Mouse (Mus musculus) CH12.LX (cell line): Measurements from ENCODE around the gene Nyx. TPM values are rescaled to one million over a fixed set of nuclear protein-coding genes. Genes with fewer than 3 reads are reported as not detected.

Source experiments
- DNase-seq: peaks from one replicate; pipeline ENCODE4 v3.0.0-alpha.2; 2013; ENCODE audit errors: extremely low read depth
- H3K27ac ChIP-seq: 2 replicates; pipeline ENCODE4 v1.5.1; 2012; ENCODE audit warnings: low read depth, mild to moderate bottlenecking, control low read depth, moderate library complexity; ENCODE audit not compliant: insufficient read depth
- H3K27me3 ChIP-seq: replicated peaks from 2 replicates; pipeline ENCODE3; 2012; ENCODE audit warnings: inconsistent platforms
- H3K36me3 ChIP-seq, 2 experiments: replicated peaks in 1 of 2; 2 replicates each; pipeline versions ENCODE3 to v1.6.1; 2012; ENCODE audit warnings: inconsistent platforms in 1 of 2, low read length in 1 of 2, mild to moderate bottlenecking in 1 of 2, mixed read lengths in 1 of 2, moderate library complexity in 1 of 2; ENCODE audit not compliant: control insufficient read depth in 1 of 2, insufficient read depth in 1 of 2
- H3K4me1 ChIP-seq, 2 experiments: 2 replicates each; pipeline ENCODE4 v1.6.1; 2012; ENCODE audit warnings: inconsistent platforms in 1 of 2, moderate library complexity in 1 of 2; ENCODE audit not compliant: insufficient read depth in 2 of 2, control insufficient read depth in 1 of 2
- H3K4me2 ChIP-seq: 2 replicates; pipeline ENCODE4 v1.6.1; 2012; ENCODE audit warnings: low read depth, mild to moderate bottlenecking, control low read depth; ENCODE audit not compliant: poor library complexity, insufficient read depth, severe bottlenecking
- H3K4me3 ChIP-seq, 3 experiments: fragments of 150-350 bp in 1 of 3; sonication (generic) in 1 of 3; replicated peaks in 1 of 3; 2 replicates each; pipeline versions ENCODE3 to v1.5.1; 2011 to 2012; ENCODE audit warnings: low read depth in 2 of 3, low read length in 2 of 3, mild to moderate bottlenecking in 2 of 3, moderate library complexity in 2 of 3, control low read depth in 1 of 3, improper control_type of control experiment in 1 of 3, inconsistent platforms in 1 of 3, mixed read lengths in 1 of 3; ENCODE audit not compliant: poor library complexity in 1 of 3
- H3K79me2 ChIP-seq: replicated peaks from 2 replicates; pipeline ENCODE4 v1.6.1; 2012; ENCODE audit warnings: mild to moderate bottlenecking, moderate library complexity; ENCODE audit not compliant: control insufficient read depth, poor library complexity, insufficient read depth, severe bottlenecking; ENCODE audit errors: extremely low read depth
- H3K9ac ChIP-seq: 2 replicates; pipeline ENCODE4 v1.6.1; 2012; ENCODE audit warnings: low read depth, mild to moderate bottlenecking, control low read depth, moderate library complexity; ENCODE audit not compliant: insufficient read depth
- H3K9me3 ChIP-seq: replicated peaks from 2 replicates; pipeline ENCODE3; 2012; ENCODE audit warnings: low read length, inconsistent platforms, mixed read lengths
- CHD1 ChIP-seq: IDR thresholded peaks from 2 replicates; pipeline ENCODE4 v1.6.1; 2012; ENCODE audit warnings: low read depth, low read length, improper control_type of control experiment, inconsistent platforms
- CHD2 ChIP-seq: IDR thresholded peaks from 2 replicates; pipeline ENCODE4 v1.6.1; 2011; ENCODE audit warnings: low read length, improper control_type of control experiment
- E2F4 ChIP-seq: IDR thresholded peaks from 2 replicates; pipeline ENCODE4 v1.6.1; 2011; ENCODE audit warnings: low read depth, low read length, improper control_type of control experiment; ENCODE audit not compliant: insufficient replicate concordance
- GABPA ChIP-seq: IDR thresholded peaks from 2 replicates; pipeline ENCODE4 v1.6.1; 2012; ENCODE audit warnings: low read depth, low read length, improper control_type of control experiment, inconsistent platforms; ENCODE audit not compliant: insufficient replicate concordance
- JUND ChIP-seq: conservative IDR thresholded peaks from 2 replicates; pipeline ENCODE4 v1.6.1; 2011; ENCODE audit warnings: low read depth, low read length, improper control_type of control experiment
- KAT2A ChIP-seq: IDR thresholded peaks from 2 replicates; pipeline ENCODE4 v1.6.1; 2012; ENCODE audit warnings: low read length, improper control_type of control experiment, inconsistent platforms; ENCODE audit not compliant: insufficient replicate concordance
- MAX ChIP-seq: IDR thresholded peaks from 2 replicates; pipeline ENCODE4 v1.6.1; 2011; ENCODE audit warnings: low read length, improper control_type of control experiment
- MAZ ChIP-seq: IDR thresholded peaks from 2 replicates; pipeline ENCODE4 v1.6.1; 2012; ENCODE audit warnings: low read depth, mild to moderate bottlenecking, inconsistent platforms, low read length, improper control_type of control experiment, moderate library complexity
- MYC ChIP-seq: IDR thresholded peaks from 2 replicates; pipeline ENCODE4 v1.6.1; 2011; ENCODE audit warnings: low read depth, mild to moderate bottlenecking, improper control_type of control experiment, low read length
- NELFE ChIP-seq: IDR thresholded peaks from 2 replicates; pipeline ENCODE4 v1.6.1; 2011; ENCODE audit warnings: low read depth, low read length, improper control_type of control experiment
- POLR2A ChIP-seq: IDR thresholded peaks from 2 replicates; pipeline ENCODE4 v1.6.1; 2011; ENCODE audit warnings: low read depth, mild to moderate bottlenecking, improper control_type of control experiment, low read length
- RCOR1 ChIP-seq: conservative IDR thresholded peaks from 2 replicates; pipeline ENCODE4 v1.6.1; 2012; ENCODE audit warnings: low read depth, mild to moderate bottlenecking, inconsistent platforms, low read length, improper control_type of control experiment
- SIN3A ChIP-seq: IDR thresholded peaks from 2 replicates; pipeline ENCODE4 v1.6.1; 2012; ENCODE audit warnings: low read length, improper control_type of control experiment, inconsistent platforms
- SMC3 ChIP-seq: IDR thresholded peaks from 2 replicates; pipeline ENCODE4 v1.6.1; 2011; ENCODE audit warnings: low read depth, low read length, improper control_type of control experiment
- UBTF ChIP-seq: IDR thresholded peaks from 2 replicates; pipeline ENCODE4 v1.6.1; 2012; ENCODE audit warnings: low read depth, mild to moderate bottlenecking, inconsistent platforms, low read length, improper control_type of control experiment, moderate library complexity
- USF2 ChIP-seq: conservative IDR thresholded peaks from 2 replicates; pipeline ENCODE4 v1.6.1; 2011; ENCODE audit warnings: low read depth, low read length, improper control_type of control experiment
- ZC3H11A ChIP-seq: IDR thresholded peaks from 2 replicates; pipeline ENCODE4 v1.6.1; 2012; ENCODE audit warnings: low read depth, mild to moderate bottlenecking, inconsistent platforms, low read length, improper control_type of control experiment
- dilution Hi-C: fragments of 300-500 bp; cut with MboI; formaldehyde crosslinking; loops from 2 replicates; pipeline ENCODE4 v1.14.3; 2020; ENCODE audit warnings: low sequenced_read_pairs; ENCODE audit not compliant: extremely low pct_unique_long_range_greater_than_20kb, extremely low pct_ligation_motif_present
- in situ Hi-C: fragments of 300-500 bp; cut with MboI; formaldehyde crosslinking; loops from 3 replicates; pipeline ENCODE4 v1.14.3; 2019; ENCODE audit warnings: low sequenced_read_pairs, low pct_ligation_motif_present, low pct_unique_long_range_greater_than_20kb, mixed read lengths
- polyA plus RNA-seq: library from polyadenylated mRNA; unstranded; fragments of >175 nt; gene quantifications from 2 replicates; pipeline ENCODE4 v1.2.1, GENCODE M21; 2012; ENCODE audit warnings: low read depth; ENCODE audit not compliant: insufficient read length
- total RNA-seq, 2 experiments: library from RNA; depleted of rRNA; stranded (reverse); fragments of 300-350 nt in 1 of 2; fragments of >200 nt in 1 of 2; gene quantifications; 2 replicates each; pipeline ENCODE4 v1.2.3; 2012 to 2014

Nyx gene
- total and polyA plus RNA-seq, 3 experiments, result 0.04 TPM; not detected in 2

DNA sequence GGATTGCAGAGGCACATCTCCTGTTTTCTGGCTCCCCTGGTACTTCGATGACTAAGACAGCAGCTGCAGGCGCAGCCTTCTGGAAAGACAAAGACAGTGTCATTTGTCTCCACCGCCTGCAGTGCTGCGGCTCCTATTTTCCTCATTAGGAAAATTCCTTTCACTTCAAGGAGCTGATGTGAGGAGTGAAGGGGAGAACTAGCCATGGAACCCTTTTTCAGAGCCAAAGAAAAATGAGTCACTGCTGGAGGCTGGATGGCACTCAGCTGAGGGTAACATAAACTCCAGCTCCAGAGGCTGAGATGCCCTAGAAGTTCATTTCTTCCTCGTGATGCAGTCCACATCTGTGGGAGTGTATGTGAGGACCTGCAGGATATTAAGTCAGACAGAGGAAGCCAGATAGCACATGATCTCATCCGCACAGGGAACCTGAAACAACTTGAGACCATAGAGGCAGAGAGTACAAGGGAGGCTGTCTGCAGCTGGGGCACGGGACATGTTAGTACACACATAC, 37.0 kb downstream of the Nyx start:
- in situ Hi-C loops, result no loop called here
- Histone ChIP-seq H3K36me3 (no peaks in the 10 kb centered on the region), H3K4me3 (no peak overlapping the region), H3K27ac (no peak overlapping the region), H3K4me1 (peaks cover 2 to 13% of the 10 kb centered on the region in 2 experiments; a peak in 2 of 4 replicates), H3K79me2 (no peaks in the 10 kb centered on the region), H3K9ac (no peak overlapping the region), H3K9me3 (no peaks in the 10 kb centered on the region), H3K4me2 (no peak overlapping the region), H3K27me3 (no peaks in the 10 kb centered on the region)
- dilution Hi-C loops, result no loop called here
- TF ChIP-seq GABPA (no peak), SMC3 (no peak), UBTF (no peak)
- no peak for DNase-seq

GRCm38 (mm10) chrX:13504389-13504788, 38.5 kb downstream of the Nyx start:
- no peak overlapping the region for H3K4me3 ChIP-seq
- TF ChIP-seq KAT2A (no peak), GABPA (no peak), USF2 (no peak), UBTF (no peak), CHD2 (no peak)
- no peak for DNase-seq

DNA sequence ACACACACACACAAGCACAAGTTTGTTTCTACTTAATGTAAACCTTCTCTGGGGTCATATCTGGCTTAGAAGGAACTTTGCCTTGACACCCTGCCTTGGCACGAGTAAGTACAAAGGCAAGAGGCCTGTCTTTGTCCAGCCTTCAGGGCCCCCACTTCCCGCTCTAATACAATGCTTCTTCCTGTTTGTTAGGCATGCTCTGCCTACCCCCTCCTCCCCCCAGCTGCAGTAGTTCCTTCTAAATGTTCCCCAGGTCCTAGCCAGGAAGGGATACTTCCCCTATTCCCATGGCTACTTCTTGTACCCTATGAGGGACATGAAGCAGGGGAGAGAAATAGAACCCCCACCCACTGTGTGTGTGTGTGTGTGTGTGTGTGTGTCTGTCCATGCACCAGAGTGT, 40.5 kb downstream of the Nyx start:
- dilution Hi-C loops (no loop called here), in situ Hi-C loops (no loop called here)
- Histone ChIP-seq H3K27me3 (no peaks in the 10 kb centered on the region), H3K27ac (no peak overlapping the region), H3K4me2 (no peak overlapping the region), H3K9me3 (no peaks in the 10 kb centered on the region), H3K4me1 (peaks cover 0 to 6% of the 10 kb centered on the region in 2 experiments; a peak in 1 of 4 replicates), H3K4me3 (no peak overlapping the region), H3K9ac (no peak overlapping the region), H3K36me3 (no peaks in the 10 kb centered on the region), H3K79me2 (no peaks in the 10 kb centered on the region)
- no peak for DNase-seq
- TF ChIP-seq UBTF, result no peak
- no peak for TF ChIP-seq ZC3H11A
- TF ChIP-seq MYC, result no peak
- TF ChIP-seq RCOR1, result no peak
- no peak for TF ChIP-seq MAX
- TF ChIP-seq NELFE, result no peak
- no peak for TF ChIP-seq E2F4
- TF ChIP-seq JUND, result no peak
- no peak for TF ChIP-seq SIN3A
- no peak for TF ChIP-seq POLR2A
- TF ChIP-seq CHD1, result no peak
- no peak for TF ChIP-seq MAZ

More at GRCm38 (mm10) chrX:13504389-13504788, 38.5 kb downstream of the Nyx start:
- Histone ChIP-seq H3K9ac (no peak overlapping the region), H3K4me2 (no peak overlapping the region), H3K4me1 (peaks cover under 1 to 7% of the 10 kb centered on the region in 2 experiments; a peak in 2 of 4 replicates), H3K36me3 (no peaks in the 10 kb centered on the region), H3K79me2 (no peaks in the 10 kb centered on the region), H3K27ac (no peak overlapping the region), H3K9me3 (no peaks in the 10 kb centered on the region), H3K27me3 (no peaks in the 10 kb centered on the region)
- dilution Hi-C loops (no loop called here), in situ Hi-C loops (no loop called here)
